In genomic region chr16:30129218-30130112, GRCm38 (mm10) we compare ENCODE assay signal across 13 mouse cellular contexts.
DNase-seq lines count a peak whose midpoint lies in the region; ATAC-seq and TF ChIP-seq lines count a peak whose summit lies in the region.
"Had no signal": no experiment of that assay in that cellular context is flagged by ENCODE, and none has a peak within 500 bp of the region (broad histone marks: within the 10 kb centered on the region; RNA-seq: fewer than 3 reads in every experiment).

No protein-coding gene starts in this region.

- no peaks in the 10 kb centered on the region for H3K27me3 ChIP-seq in lung, embryonic 14.5 days (ENCODE audit: insufficient read depth, low read length)
- H3K27me3 ChIP-seq in lung, postnatal 0 days (replicated peaks; ENCODE audit: insufficient read depth, low read length), result no peaks in the 10 kb centered on the region
- peaks cover 31% of the 10 kb centered on the region for H3K27me3 ChIP-seq in forebrain, embryonic 14.5 days (replicated peaks; ENCODE audit: control insufficient read depth, insufficient read depth, low read length)
- peaks cover 14% of the 10 kb centered on the region for H3K27me3 ChIP-seq in limb, embryonic 10.5 days (ENCODE audit: low read depth, poor library complexity, severe bottlenecking)
- H3K27me3 ChIP-seq: limb, embryonic 13.5 days had no signal

- H3K4me2 ChIP-seq in lung, embryonic 14.5 days, result no peak overlapping the region
- H3K4me2 ChIP-seq in lung, postnatal 0 days (replicated peaks; ENCODE audit: low read depth, low read length), result no peak overlapping the region
- H3K4me2 ChIP-seq in forebrain, embryonic 14.5 days (ENCODE audit: low read length), result 0 out of 2 replicates have a peak overlapping the region, but pooled peaks have one; percentile 20
- H3K4me2 ChIP-seq: limb, embryonic 13.5 days had no signal

- ATAC-seq in lung, embryonic 14.5 days (ENCODE audit: insufficient read depth), result 0 out of 2 replicates have a peak, but pooled peaks have one; percentile 30
- no peak for ATAC-seq in lung, postnatal 0 days
- peak; percentile 87 for ATAC-seq in forebrain, embryonic 14.5 days

- TF ChIP-seq EP300 in lung, postnatal 0 days (IDR thresholded peaks at IDR 0.05), result no peak

- peaks cover 3% of the 10 kb centered on the region; the same call in 1 of the 2 replicates for H3K4me1 ChIP-seq in lung, embryonic 14.5 days (ENCODE audit: insufficient read depth)
- H3K4me1 ChIP-seq in lung, postnatal 0 days (ENCODE audit: insufficient read depth, low read depth, low read length), result no peaks in the 10 kb centered on the region
- peaks cover 15% of the 10 kb centered on the region for H3K4me1 ChIP-seq in forebrain, embryonic 14.5 days (ENCODE audit: control insufficient read depth, insufficient read depth, low read length)
- peaks cover 27% of the 10 kb centered on the region for H3K4me1 ChIP-seq in limb, embryonic 10.5 days

- no peaks in the 10 kb centered on the region for H3K9me3 ChIP-seq in lung, embryonic 14.5 days (ENCODE audit: low read depth, low read length)
- H3K9me3 ChIP-seq in lung, postnatal 0 days (ENCODE audit: low read length), result no peaks in the 10 kb centered on the region
- H3K9me3 ChIP-seq in forebrain, embryonic 14.5 days (replicated peaks; ENCODE audit: control insufficient read depth, low read length), result peaks cover 3% of the 10 kb centered on the region; the same call in 1 of the 2 replicates
- H3K9me3 ChIP-seq in limb, embryonic 10.5 days (replicated peaks), result no peaks in the 10 kb centered on the region
- H3K9me3 ChIP-seq: limb, embryonic 13.5 days had no signal

- no peak overlapping the region for H3K27ac ChIP-seq in lung, embryonic 14.5 days (ENCODE audit: low read depth)
- no peak overlapping the region for H3K27ac ChIP-seq in lung, postnatal 0 days (ENCODE audit: low read length)
- no peak overlapping the region for H3K27ac ChIP-seq in forebrain, embryonic 14.5 days (ENCODE audit: low read depth, low read length)
- 0 out of 2 replicates have a peak overlapping the region, but pooled peaks have one; percentile 14 for H3K27ac ChIP-seq in limb, embryonic 10.5 days
- H3K27ac ChIP-seq: limb, embryonic 13.5 days had no signal

- WGBS in lung, embryonic 14.5 days, result 49% methylated on average over 17 of the region's 17 CpGs
- WGBS in lung, postnatal 0 days, result 54% methylated on average over 17 of the region's 17 CpGs
- WGBS in forebrain, embryonic 14.5 days, result 2% methylated on average over 17 of the region's 17 CpGs
- WGBS in limb, embryonic 10.5 days, result 47% methylated on average over 17 of the region's 17 CpGs

- H3K4me3 ChIP-seq in lung, embryonic 14.5 days (ENCODE audit: low read depth, low read length), result no peak overlapping the region
- H3K4me3 ChIP-seq in lung, postnatal 0 days (ENCODE audit: low read depth, low read length), result no peak overlapping the region
- H3K4me3 ChIP-seq in forebrain, embryonic 14.5 days (ENCODE audit: low read depth, low read length), result no peak overlapping the region
- H3K4me3 ChIP-seq in limb, embryonic 10.5 days, result no peak overlapping the region
- H3K4me3 ChIP-seq: limb, embryonic 13.5 days had no signal

- H3K9ac ChIP-seq in lung, embryonic 14.5 days, result no peak overlapping the region
- H3K9ac ChIP-seq in lung, postnatal 0 days (replicated peaks; ENCODE audit: low read depth), result no peak overlapping the region
- H3K9ac ChIP-seq in forebrain, embryonic 14.5 days (ENCODE audit: low read length), result no peak overlapping the region
- H3K9ac ChIP-seq: limb, embryonic 13.5 days had no signal

- no peak for DNase-seq in lung, embryonic 14.5 days
- DNase-seq in lung, postnatal 0 days (ENCODE audit: low spot score), result no peak
- peak; percentile 85 for DNase-seq in forebrain, embryonic 14.5 days (ENCODE audit: low spot score)
- DNase-seq in limb, embryonic 10.5 days (ENCODE audit: low spot score), result peak; percentile 30
- DNase-seq in retina, embryonic 14.5 days (ENCODE audit: low spot score), result peak; percentile 53
- no peak for DNase-seq in lung, postnatal 4 days
- no peak for DNase-seq in heart, postnatal 25 days (ENCODE audit: low spot score)
- no peak for DNase-seq in urinary bladder, adult 18-20 months (ENCODE audit: low spot score in 2 of 2)
- DNase-seq: gastrocnemius, postnatal 36 days; kidney, adult 9 months; lung, adult 2 months; right cerebral cortex, adult 18-20 months had no signal

- intact Hi-C loops in heart, postnatal 25 days (cut with DNase I), result no loop called here

- no peaks in the 10 kb centered on the region for H3K36me3 ChIP-seq in lung, embryonic 14.5 days (ENCODE audit: insufficient read depth)
- H3K36me3 ChIP-seq in lung, postnatal 0 days (ENCODE audit: insufficient read depth, low read length), result no peaks in the 10 kb centered on the region
- no peaks in the 10 kb centered on the region for H3K36me3 ChIP-seq in forebrain, embryonic 14.5 days (ENCODE audit: control insufficient read depth, insufficient read depth, low read length)
- no peaks in the 10 kb centered on the region for H3K36me3 ChIP-seq in limb, embryonic 10.5 days
- H3K36me3 ChIP-seq: limb, embryonic 13.5 days had no signal

- TF ChIP-seq CTCF in lung, embryonic 14.5 days (IDR thresholded peaks at IDR 0.05; ENCODE audit: low read depth), result no peak
- no peak for TF ChIP-seq CTCF in lung, postnatal 0 days (IDR thresholded peaks at IDR 0.05)

Comparison
In these comparisons a context has a peak if more than half of its experiments do, and no peak if none do; other contexts are left out.
1. DNase-seq: peak in forebrain, embryonic 14.5 days (single experiment), limb, embryonic 10.5 days (single experiment) and retina, embryonic 14.5 days (single experiment); none in lung, embryonic 14.5 days (single experiment), lung, postnatal 0 days (single experiment), lung, postnatal 4 days (0 of 2), heart, postnatal 25 days (single experiment) and urinary bladder, adult 18-20 months (0 of 2).